Mouse (Mus musculus) embryo, embryonic 11.5 days (tissue): ENCODE results near the gene Eps8l2.

Experiments
- DNase-seq: peaks from one replicate; pipeline ENCODE4 v3.0.0-alpha.2; 2012; ENCODE audit warnings: low read depth, low spot score

The Eps8l2 gene

DNA sequence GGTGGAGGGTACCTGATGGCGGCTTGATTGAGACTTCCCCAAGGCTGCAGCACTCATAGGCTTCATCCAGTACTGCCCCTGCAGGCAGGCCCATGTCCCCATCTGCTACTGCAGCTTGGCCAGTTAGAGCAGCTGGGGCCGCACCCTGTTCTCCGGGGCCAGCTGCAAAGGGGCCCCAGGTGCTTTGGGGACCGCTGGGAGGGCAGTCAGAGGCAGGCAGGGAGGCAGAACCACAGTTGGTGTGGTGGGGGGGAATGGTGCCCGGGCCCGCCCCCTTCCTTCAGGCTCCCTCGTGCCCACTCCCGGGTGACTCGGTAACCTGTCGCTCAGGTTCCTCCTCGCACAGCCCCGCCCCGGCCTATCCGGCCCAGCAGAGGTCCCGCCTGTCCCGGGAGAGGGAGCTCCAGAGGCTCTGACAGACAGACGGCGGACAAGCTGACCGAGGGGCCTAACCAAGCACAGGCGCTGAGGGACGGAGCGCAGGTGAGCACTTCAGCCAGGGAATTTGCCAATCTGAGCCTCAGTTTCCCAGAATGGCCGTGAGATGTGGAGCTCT lies at the start of gene Eps8l2:
TSS of gene Eps8l2 (plus strand) at position 305 of the 556 bp plus-strand sequence.
- DNase-seq = no peak

DNA sequence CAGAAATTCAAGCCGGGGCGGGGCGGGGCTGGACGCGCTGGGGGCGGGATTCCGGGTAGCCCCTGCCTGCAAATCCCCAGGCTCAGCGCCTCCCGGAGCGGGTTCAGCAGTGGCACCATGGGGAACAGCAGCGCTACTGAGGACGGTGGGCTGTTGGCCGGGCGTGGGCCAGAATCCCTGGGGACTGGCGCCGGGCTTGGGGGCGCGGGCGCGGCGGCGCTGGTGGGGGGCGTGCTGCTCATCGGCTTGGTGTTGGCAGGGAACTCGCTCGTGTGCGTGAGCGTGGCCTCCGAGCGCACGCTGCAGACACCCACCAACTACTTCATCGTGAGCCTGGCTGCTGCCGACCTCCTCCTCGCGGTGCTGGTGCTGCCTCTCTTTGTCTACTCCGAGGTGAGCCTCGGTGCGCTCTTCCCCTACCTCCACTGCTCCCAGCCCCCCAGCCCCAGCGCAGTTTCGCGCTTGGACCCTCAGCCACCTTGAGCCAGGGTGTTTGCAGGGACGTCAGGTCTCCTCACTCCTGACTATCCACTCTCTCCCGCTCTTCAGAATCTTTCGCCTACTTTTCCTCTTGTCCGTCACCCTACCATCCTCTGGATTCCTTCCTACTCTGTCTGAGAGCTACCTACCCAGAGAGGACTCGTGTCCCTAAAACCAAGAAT lies 46.6 kb upstream of the Eps8l2 start, which contains the start of gene Drd4:
TSS of gene Drd4 (plus strand) at position 86 of the 662 bp plus-strand sequence.
- DNase-seq = no peak

DNA sequence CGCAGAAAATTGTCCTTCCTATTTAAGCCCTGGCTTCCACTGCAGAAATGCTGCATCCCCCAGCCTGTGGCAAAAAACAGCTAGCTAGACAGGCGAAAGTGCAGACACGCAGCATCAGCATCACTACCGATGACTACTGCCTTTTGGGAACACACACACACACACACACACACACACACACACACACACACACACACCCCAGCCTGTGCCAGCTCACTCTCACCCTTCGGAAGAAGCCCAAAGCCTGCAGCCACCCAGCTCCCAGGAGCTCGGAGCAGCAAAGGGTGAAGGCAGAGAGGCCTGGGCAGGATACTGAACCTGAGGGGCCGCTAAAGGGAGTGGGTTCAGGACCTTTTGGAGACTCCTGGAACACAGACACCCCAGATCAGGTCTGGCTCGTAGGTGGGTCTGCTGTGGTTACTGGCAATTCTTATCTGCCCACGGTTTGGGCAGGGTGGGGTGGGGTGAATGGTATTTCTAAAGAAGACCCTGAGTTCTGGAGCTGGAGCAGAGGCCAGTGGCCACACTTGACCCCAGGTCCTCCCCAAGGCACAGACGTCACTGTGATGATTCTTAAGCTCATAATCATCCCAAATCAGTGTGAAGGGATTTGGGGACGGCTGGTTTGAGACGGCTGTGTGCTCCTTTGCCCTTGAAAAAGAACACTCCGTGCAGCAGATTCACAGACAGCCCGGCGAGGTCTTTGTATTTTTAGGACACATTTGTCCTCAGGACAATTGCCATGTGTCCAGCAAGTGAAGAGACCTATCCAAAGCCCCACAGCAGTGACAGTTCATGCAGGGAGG lies 45.9 kb upstream of the Eps8l2 start:
- DNase-seq = no peak

DNA sequence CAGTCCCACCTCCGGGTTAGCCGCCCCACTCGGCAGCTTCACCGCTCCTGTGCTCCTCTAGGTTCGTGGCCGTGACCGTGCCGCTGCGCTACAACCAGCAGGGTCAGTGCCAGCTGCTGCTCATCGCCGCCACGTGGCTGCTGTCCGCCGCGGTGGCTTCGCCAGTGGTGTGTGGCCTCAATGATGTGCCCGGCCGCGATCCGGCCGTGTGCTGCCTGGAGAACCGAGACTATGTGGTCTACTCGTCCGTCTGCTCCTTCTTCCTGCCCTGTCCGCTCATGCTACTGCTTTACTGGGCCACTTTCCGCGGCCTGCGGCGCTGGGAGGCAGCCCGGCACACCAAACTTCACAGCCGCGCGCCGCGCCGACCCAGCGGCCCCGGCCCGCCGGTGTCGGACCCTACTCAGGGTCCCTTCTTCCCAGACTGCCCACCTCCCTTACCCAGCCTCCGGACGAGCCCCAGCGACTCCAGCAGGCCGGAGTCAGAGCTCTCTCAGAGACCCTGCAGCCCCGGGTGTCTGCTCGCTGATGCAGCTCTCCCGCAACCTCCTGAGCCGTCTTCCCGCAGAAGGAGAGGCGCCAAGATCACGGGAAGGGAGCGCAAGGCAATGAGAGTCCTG lies 44.7 kb upstream of the Eps8l2 start:
- DNase-seq = no peak

DNA sequence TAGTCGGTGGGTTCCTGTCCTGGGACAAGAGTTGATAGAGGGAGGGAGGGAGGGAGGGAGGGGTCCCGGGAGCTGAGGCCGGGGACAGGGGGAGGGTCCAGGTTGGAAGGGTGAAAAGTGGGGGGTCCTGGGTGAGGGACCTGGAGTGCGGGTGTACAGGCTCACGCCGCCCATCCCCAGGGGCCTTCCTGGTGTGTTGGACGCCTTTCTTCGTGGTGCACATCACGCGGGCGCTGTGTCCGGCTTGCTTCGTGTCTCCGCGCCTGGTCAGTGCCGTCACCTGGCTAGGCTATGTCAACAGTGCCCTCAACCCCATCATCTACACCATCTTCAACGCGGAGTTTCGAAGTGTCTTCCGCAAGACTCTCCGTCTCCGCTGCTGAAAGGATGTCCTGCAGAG lies 44.2 kb upstream of the Eps8l2 start:
- DNase-seq = no peak

DNA sequence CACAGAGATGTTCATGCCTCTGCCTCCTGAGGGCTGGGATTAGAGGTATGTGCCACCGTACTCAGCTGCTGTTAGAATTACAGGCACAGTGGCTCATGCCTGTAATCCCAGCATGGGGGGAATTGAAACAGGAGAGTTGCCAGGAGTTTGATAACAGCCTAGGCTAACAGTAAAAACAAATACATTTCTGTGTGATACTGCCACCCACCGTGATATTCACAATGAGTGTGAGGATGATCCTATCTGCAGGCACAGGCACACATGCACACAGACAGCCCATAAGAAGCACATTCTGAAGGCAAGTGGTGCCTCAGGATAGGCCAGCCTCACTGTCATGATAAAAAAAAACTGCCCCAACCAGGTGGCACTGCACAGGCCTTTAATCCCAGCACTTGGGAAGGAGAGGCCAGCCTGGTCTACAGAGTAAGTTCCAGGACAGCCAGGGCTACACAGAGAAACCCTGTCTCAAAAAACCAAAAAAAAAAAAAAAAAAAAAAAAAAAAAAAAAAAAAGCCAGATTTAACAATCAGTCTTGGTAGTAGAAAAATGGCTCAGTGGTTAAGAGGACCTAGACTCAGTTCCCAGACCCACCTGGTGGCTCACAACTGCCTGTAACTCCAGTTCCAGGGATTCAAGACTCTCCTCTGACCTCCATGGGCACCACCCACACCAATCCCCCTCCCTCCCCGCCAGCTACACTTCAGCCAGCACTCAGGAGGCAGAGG lies 40.6 kb upstream of the Eps8l2 start:
- DNase-seq = no peak

DNA sequence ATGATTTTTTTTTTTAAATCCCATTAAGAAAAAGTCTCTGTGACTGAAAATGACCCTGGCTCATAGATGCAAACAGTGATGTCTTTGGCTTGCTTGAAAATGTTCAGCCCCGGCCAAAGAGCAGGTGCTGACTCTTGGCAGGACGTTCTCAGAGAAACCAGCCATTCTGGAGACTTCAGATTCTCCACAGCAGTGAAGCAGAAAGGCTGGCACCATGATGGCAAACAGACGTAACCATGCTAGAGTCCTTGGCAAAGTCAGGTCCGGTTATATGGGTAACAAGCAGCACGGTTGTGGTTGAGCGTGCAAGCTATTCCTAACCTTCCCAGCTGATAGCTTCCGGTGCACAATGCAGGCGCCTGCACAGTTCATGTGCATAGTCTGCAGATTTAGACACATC lies 39.5 kb upstream of the Eps8l2 start:
- no peak for DNase-seq

DNA sequence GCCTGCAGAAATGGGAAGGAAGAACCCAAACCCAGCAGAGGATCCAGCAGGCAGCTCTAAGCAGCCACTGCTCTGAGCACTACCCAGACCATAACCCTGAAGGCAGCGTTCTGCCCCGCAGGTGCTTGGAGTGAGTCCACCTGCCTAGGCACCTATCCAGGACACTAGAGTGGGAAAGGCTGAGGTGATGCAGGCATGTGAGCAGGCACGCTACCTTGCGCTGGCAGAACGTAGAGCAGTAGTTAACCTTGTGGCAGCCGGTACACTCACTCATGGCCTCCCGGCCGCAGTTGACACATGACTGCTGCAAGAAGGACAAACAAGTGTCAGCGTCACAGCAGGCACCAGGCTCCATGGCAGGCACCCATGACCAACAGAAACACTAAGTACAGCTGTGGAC lies 37.3 kb upstream of the Eps8l2 start:
- no peak for DNase-seq

DNA sequence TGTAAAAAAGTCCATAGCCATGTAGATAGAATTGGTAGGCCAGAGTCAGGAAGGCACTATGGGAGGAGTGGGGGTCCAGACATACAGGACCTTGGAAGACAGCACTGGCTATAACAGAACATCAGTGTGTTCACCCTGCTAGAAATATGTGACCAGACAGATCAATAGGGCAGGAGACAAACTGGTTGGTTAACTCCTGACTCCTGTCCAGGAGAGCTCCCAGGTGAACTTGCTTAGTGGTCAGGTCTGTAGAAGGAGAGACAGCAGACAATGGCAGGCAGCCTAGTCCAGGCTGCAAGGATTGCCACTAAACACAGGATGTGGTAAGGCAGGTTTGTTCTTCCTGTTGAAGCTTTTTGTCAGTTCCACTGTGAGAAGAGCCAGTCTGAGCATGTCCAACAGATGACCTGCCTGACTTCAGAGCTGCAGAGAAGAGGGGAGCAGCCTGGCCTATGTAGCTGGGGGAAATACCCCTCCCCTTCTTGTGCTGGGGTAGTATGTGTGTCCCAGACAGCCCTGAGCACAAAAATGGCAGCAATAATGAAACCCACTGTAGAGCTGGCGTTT lies 35.9 kb upstream of the Eps8l2 start:
- no peak for DNase-seq

DNA sequence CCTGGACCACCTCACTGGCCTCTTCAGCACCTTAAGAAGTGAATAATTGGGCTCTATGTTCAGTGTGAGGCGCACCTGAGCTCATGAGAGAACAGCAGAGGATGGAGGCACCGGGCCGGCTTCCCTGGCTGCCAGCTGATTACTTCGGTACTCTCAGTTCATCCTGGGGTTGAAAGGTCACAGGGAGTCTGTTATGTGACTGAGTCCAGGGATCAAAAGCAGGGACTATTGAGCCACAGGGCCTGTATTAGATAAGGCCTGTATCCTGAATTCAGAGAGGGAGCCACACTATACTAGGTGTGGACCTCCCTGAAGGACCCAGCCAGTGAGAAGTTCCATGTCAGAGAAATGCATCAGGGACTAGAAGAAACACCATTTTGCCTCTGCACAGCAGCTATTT lies 34.1 kb upstream of the Eps8l2 start:
- DNase-seq = no peak

DNA sequence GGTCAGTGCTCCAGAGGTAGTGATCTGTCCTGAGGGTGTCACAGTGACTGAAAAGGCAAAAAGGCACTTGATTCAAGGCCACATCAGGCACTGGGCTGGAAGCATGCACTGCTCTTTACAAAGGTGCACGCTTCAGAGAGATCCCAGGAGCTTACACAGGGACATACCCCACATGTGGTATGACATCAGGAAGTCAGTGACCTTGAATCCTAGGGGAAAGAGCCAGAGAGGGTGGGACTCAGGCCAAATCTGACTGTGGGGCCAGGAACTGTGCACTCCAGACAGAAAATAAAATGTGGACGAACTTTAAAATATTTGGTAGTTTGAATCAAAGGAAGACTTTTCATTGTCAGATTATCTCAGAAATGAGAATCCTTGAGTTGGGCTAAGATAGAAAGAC lies 24.3 kb upstream of the Eps8l2 start:
- no peak for DNase-seq

DNA sequence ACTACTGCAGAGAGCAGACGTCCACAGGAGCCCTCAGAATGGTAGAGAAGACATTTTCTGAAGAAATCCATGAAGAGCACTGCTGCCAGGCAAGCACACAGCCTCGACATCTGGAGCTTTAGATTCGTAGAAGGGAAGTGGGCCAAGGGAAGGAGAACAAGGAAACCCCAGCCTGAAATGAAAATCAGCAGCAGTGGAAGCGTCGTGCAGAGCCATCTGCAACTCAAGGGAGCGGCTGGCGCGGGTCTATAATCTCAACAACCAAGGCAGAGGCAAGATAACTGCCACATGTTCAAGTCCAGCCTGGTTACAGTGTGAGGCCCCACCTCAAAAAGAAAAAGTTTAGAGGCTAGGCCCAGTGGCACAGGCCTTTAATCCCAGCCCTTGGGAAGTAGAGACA lies 23.6 kb upstream of the Eps8l2 start:
- DNase-seq = no peak

DNA sequence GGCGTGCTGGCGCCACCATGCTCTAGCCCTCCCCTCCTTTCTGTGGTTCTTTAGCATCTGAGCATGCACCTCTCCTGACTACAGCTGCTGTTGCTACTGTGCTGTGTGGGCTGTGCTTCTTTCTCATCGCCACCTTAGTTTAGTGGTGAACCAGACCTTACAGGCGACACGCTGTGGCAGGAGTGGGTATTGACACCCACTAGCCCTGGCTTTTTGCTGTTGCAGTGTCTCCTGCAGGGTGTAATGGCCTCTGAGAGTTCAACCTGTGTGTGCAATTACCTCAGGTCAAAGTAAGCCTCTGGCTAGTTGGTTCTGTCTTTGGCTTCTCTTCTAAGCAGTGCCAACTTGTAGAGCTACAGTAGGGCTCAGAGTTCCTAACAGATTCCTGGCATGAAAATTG lies 22.7 kb upstream of the Eps8l2 start:
- DNase-seq = no peak

DNA sequence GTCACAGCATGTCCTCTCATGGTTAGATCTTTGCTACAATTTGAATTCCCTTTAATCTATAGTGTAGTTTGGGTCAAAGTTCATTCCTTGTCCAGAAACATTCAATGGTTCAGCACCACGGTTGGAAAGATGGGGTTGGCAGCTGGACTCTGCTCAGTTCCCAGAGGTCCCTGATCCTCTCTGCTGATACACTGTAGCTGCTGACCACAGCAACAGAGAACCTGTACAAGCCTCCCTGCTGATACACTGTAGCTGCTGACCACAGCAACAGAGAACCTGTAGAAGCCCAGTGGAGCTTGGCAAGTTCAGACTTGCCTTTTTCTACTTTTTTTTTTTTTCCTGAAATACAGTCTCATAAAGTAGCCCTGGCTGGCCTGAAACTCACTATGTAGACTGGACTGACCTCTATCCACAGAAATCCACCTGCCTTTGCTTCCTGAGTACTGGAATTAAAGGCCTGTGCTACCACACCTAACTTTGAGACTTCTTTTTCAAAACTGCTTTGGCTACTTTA lies 21.0 kb upstream of the Eps8l2 start:
- no peak for DNase-seq

DNA sequence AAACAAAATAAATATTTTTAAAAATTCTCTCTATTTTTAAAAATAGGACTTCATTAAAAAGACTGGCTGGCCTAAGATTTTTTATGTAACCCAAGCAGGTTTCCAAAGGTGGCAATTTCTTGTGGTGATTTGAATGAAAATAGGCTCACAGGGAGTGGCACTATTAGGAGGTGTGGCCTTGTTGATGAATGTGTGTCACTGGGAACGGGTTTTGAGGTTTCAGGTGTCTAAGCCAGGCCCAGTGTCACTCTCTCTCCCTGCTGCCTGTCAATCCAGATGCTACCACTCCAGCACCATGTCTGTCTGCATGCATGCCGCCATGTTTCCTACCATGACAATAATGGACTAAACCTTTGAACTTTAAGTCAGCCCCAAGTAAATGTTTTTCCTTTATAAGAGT lies 19.2 kb upstream of the Eps8l2 start:
- DNase-seq = no peak

DNA sequence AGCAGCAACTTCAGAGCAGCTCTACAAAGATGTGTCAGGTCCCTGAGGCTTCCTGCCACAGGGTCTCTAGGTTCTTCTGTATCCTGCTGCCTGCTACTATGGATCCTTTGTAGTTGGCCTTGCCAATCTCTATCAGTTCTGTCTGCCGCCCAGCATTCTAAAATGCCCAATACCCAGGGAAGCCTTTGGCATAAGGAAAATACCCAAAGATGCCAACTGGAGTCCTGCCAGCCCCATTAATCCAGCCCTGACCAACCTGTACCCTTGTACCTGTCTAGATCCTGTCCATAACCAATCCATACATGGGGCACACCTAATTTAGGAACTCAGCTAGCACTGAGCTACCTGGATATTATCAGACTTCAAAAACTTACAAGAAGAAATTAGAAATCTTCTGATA lies 14.0 kb upstream of the Eps8l2 start:
- no peak for DNase-seq

DNA sequence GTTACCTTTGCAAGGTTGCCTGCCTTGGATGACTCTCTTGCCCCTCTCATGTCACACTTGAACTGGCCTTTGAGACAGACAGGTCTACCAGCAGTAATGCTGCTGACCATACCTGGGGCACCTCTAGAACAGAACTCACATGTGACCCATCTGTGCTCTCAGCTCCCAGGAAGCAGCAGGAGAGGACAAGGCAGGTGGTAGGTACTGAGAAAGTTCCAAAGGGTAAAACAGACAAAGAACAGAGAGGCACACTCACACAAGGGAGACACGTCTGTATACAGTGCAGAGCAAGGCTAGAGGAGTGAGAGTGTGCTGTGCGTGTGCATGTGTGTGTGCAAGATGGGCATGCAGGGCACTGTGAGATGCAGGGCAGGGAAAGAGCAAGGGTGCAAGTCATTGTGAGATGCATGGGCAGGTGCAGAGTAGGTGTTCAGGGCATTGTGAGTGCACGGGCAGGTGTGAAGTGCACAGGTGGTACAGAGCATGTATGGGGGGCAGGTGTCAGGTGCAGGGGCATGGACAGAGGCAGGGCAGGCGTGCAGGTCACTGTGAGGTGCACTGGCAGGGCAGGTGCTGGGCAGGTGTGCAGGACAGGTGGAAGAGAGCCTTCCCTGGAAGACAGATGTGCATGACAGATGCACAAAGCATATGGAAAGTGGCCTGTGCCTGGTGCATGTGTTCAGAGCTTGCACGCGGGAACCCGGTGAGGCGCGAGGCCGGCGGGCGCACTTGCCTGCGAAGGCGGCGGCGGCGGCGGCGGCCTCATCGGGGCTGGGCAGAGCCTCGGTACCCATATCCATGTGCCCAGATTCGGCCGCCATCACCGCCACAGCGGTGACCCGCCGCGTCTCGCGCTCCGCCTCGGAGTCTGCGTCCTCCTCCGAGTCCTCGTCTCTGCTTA lies 11.9 kb upstream of the Eps8l2 start:
- peak; percentile 11 for DNase-seq

DNA sequence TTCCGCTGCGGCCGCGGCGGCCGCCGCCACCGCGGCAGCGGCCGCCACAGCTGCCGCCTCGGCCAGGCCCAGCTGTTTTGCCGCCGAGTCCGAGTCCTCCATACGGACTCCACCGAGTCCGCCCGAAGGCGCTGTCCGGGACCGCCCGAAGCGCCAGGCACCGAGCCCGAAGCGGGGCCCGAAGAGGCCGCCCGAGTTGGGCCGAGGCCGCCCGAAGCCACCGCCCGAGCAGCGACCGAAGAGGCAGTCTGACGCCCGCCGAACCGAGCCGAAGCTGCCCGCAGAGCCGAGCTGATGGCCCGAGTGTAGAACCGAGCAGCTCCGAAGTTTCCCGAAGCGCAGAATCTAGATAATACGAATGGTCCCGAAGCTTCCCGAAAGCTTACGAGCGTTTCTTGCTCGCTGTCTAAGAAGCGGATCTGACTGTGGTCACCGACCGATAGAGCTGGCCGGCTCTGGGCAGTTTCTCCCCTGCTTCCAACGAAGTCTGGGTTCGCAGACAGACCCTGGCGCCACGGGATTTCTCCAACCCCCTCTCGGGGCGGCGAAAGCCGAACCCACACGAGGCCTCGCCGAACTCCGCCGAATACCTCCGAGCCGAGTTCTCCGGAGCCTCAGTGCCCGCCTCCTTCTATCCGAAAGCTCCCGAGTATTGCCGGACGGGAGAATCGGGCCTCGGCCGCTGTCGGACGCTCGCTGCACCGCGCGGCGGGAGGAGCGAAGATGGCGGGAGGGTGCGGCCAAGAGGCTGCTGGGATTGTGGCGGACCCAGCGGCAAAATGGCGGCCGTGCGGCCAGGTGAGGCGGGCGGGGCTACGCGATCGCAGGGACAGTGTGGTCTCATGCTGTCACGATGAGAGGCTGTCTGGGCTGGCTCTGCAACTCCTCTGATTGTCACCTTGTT lies 11.0 kb upstream of the Eps8l2 start, which contains the start of the genes Deaf1 and Tmem80:
TSS of gene Deaf1 (minus strand) at position 222 of the 904 bp plus-strand sequence.
TSS of gene Tmem80 (plus strand) at position 271 of the 904 bp plus-strand sequence.
- peak; percentile 94 for DNase-seq
